Mouse (Mus musculus) CH12.LX (cell line): ENCODE measurements around the gene Atrnl1.

Experiments
- CTCF ChIP-seq, 2 experiments: IDR thresholded peaks in 1 of 2; conservative IDR thresholded peaks in 1 of 2; 2 replicates each; pipeline ENCODE4 v1.5.1; 2011 to 2012; ENCODE audit warnings: low read depth in 2 of 2, low read length in 2 of 2, improper control_type of control experiment in 1 of 2, inconsistent platforms in 1 of 2, mild to moderate bottlenecking in 1 of 2, moderate library complexity in 1 of 2
- GABPA ChIP-seq: IDR thresholded peaks from 2 replicates; pipeline ENCODE4 v1.6.1; 2012; ENCODE audit warnings: low read depth, low read length, improper control_type of control experiment, inconsistent platforms; ENCODE audit not compliant: insufficient replicate concordance
- ZC3H11A ChIP-seq: IDR thresholded peaks from 2 replicates; pipeline ENCODE4 v1.6.1; 2012; ENCODE audit warnings: low read depth, mild to moderate bottlenecking, inconsistent platforms, low read length, improper control_type of control experiment

GRCm38 (mm10) chr19:57802771-57803482 lies 192.1 kb downstream of the Atrnl1 start:
- TF ChIP-seq GABPA (no peak), ZC3H11A (no peak), CTCF (conservative IDR thresholded peaks at IDR 0.05 in 1 of 2, IDR thresholded peaks at IDR 0.05 in 1 of 2; ENCODE audit: low read depth in 2 of 2, low read length in 2 of 2) (no peak)
